Mouse (Mus musculus): ENCODE measurements around the gene Ly86. TPM values are rescaled to one million over a fixed set of nuclear protein-coding genes. Genes with fewer than 3 reads are reported as not detected.

The Ly86 gene
- polyA plus RNA-seq (2015; fragmentation: Nextera tagmentation; extraction: Ambion mirVana), result 5.4 and 6.9 TPM in 2 replicates

DNA sequence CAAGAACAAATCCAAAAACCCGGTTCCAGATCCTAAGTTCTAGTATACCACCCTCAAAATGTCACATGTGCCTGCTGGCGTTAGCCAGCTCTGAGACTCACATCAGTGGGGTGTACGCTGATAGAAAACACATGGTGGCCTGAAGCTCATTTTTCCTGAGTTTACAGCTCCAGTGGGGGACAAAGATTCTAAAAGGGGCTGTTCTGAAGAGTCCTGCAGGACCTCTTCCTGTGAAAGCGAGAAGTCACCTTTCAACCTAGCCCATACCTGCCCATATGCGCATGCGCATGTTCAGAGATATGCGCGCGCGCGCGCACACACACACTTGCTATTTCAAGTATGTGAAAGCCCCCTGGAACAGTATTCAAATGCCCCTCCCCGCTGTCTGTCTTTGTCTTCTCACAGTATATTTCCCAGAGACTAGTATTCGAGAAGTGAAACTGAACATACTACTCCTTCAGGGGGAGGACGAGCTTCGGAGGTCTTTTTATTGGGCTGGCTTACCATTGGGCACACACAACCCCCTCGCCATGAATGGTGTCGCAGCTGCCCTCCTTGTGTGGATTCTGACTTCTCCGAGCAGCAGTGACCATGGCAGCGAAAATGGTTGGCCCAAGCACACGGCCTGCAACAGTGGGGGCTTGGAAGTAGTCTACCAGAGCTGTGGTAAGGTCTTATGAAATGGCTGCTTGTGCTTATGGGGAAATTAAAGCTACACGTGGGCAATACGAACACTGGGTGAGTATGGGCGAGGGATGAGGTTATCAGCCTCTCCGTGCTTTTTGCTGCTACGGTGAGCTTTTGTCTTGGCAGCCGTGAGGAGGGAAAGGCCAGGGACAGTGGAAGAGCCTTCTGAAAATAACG, at the start of gene Ly86:
Gene Ly86 (plus strand): TSS at position 300 of the 864 bp plus-strand sequence.
- Histone ChIP-seq H3K36me3 (no peaks in the 10 kb centered on the region), H3K4me3 (replicated peaks) (no peak within 1 kb of the TSS), H3K9ac (no peak within 1 kb of the TSS), H3K4me2 (no peak within 1 kb of the TSS), H3K4me1 (no peaks in the 10 kb centered on the region), H3K27ac (no peak within 1 kb of the TSS), H3K27me3 (no peaks in the 10 kb centered on the region), H3K9me3 (replicated peaks) (no peaks in the 10 kb centered on the region)
- WGBS, result 91% methylated on average over 28 of the region's 28 CpGs
- ATAC-seq (replicated peaks; ENCODE audit: low FRiP score), result no peak

DNA sequence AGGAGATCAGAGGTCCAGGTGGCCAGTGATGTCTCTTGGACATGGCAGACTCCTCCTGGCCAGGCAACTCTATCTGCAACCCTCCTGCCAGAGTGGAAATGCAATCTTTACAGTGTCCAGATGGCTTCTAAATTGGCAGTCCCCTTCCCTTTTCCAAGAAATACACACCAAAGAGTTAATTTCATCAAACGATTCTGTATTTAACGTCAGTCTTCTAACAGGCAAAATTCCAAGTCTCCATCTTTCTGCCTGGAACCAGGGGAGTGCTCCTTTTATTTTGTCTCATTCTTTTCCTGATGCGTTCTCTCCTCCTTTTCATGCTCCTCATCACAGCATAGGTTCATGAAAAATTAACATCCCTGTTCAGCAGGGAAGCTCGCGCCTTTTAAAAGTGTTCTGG, 47.1 kb upstream of the Ly86 start:
- H3K4me3 ChIP-seq (replicated peaks), result no peak overlapping the region
- 78% methylated on average over 5 of the region's 5 CpGs for WGBS
- H3K27me3 ChIP-seq, result no peaks in the 10 kb centered on the region
- H3K9ac ChIP-seq, result no peak overlapping the region
- no peaks in the 10 kb centered on the region for H3K36me3 ChIP-seq
- H3K4me2 ChIP-seq, result no peak overlapping the region
- no peaks in the 10 kb centered on the region for H3K4me1 ChIP-seq
- H3K27ac ChIP-seq, result no peak overlapping the region
- no peaks in the 10 kb centered on the region for H3K9me3 ChIP-seq (replicated peaks)
- no peak for ATAC-seq (replicated peaks; ENCODE audit: low FRiP score)

DNA sequence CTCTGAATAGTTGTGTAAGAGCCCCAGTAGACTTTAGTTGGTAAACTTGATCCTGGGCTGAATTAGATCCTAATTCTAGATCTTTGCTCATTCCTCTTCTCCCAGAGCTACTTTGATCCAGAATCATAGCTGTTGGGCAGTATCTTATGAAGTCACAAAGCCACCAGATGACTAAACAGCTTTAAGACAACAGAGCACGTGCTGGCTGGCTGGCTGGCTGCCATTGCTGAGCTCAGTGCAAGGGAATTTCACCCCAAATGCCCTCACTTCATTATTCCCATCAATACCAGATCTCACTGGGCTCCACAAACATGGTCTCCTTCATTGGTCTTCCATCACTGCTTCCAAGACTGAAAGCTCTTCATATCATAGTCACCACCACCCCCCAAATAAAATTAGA, 46.2 kb upstream of the Ly86 start:
- 58% methylated on average over 1 of the region's 1 CpGs for WGBS
- Histone ChIP-seq H3K9ac (no peak overlapping the region), H3K27ac (no peak overlapping the region), H3K9me3 (replicated peaks) (no peaks in the 10 kb centered on the region), H3K4me2 (no peak overlapping the region), H3K27me3 (no peaks in the 10 kb centered on the region), H3K36me3 (no peaks in the 10 kb centered on the region), H3K4me1 (no peaks in the 10 kb centered on the region), H3K4me3 (replicated peaks) (no peak overlapping the region)
- no peak for ATAC-seq (replicated peaks; ENCODE audit: low FRiP score)

DNA sequence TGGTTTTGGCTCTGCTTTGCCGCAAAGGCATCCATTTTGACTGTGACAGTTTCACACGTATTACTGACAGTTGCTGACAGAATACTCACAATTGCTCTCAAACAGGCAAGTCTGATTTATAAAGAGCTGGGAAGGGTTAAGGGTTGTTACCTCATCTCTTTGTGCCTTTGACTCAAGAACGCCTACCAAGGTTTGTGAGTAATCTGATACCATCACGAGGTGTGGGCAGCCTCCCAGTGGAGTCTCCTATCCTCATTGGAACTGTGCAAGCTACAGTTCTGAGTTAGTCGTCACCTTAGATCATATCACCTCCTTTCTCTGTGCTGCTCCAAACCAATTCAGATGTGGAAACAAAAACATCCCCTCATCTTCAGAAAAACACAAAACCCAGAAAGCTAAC, 42.1 kb upstream of the Ly86 start:
- Histone ChIP-seq H3K27ac (no peak overlapping the region), H3K9me3 (replicated peaks) (no peaks in the 10 kb centered on the region), H3K4me2 (no peak overlapping the region), H3K27me3 (0 out of 2 replicates have a peak, but pooled peaks cover 3% of the 10 kb centered on the region), H3K4me3 (replicated peaks) (no peak overlapping the region), H3K36me3 (no peaks in the 10 kb centered on the region), H3K4me1 (no peaks in the 10 kb centered on the region), H3K9ac (no peak overlapping the region)
- WGBS, result 23% methylated on average over 5 of the region's 5 CpGs
- no peak for ATAC-seq (replicated peaks; ENCODE audit: low FRiP score)

DNA sequence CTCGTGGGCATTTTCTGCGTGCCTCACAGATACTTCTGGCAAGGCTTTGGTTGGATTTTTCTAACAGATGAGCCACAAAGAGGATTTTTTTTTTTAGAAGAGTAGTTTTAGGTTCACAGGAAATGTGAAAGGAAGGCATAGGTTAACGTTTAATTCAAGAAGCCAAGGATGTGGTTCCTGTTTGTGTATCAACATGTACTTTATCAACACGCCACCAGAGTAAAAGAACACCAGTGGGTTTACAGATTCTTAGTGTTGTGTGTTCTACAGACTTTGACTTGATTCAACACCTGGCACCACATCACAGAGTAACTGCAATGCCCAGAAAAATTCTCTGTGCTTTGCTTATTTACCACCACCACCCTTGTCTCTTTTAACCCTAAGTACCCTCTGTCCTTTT, 37.0 kb upstream of the Ly86 start:
- ATAC-seq (replicated peaks; ENCODE audit: low FRiP score), result no peak
- 72% methylated on average over 4 of the region's 4 CpGs for WGBS
- H3K9me3 ChIP-seq (replicated peaks), result no peaks in the 10 kb centered on the region

DNA sequence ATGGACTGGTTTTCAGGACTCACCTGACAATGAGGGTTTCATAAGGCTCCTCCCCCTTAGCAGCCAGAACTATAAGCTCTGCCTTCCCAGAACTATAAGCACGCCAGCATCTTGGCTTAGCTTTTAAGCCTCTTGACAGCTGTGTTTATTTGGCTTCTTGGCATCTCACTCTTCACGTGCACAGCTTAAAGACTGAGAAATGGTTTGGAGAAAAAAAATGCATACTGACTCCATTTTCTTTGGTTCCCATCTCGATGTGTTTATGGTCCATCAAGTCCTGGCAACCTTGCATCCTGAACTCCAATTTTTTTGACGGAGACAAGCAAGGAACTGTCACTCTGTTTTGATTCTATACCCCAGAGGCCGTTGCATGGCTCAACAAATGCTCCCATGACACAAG, 35.7 kb upstream of the Ly86 start:
- Histone ChIP-seq H3K36me3 (no peaks in the 10 kb centered on the region), H3K4me2 (no peak overlapping the region), H3K9me3 (replicated peaks) (no peaks in the 10 kb centered on the region), H3K4me1 (peaks cover 9% of the 10 kb centered on the region), H3K27me3 (peaks cover 27% of the 10 kb centered on the region), H3K9ac (no peak overlapping the region), H3K4me3 (replicated peaks) (no peak overlapping the region), H3K27ac (no peak overlapping the region)
- ATAC-seq (replicated peaks; ENCODE audit: low FRiP score), result no peak
- 72% methylated on average over 5 of the region's 5 CpGs for WGBS

More for the DNA sequence above, 37.0 kb upstream of the Ly86 start:
- H3K4me1 ChIP-seq, result peaks cover 9% of the 10 kb centered on the region
- H3K27ac ChIP-seq, result no peak overlapping the region
- H3K4me3 ChIP-seq (replicated peaks), result no peak overlapping the region
- no peak overlapping the region for H3K9ac ChIP-seq
- H3K27me3 ChIP-seq, result peaks cover 17% of the 10 kb centered on the region
- H3K4me2 ChIP-seq, result no peak overlapping the region
- H3K36me3 ChIP-seq, result no peaks in the 10 kb centered on the region

DNA sequence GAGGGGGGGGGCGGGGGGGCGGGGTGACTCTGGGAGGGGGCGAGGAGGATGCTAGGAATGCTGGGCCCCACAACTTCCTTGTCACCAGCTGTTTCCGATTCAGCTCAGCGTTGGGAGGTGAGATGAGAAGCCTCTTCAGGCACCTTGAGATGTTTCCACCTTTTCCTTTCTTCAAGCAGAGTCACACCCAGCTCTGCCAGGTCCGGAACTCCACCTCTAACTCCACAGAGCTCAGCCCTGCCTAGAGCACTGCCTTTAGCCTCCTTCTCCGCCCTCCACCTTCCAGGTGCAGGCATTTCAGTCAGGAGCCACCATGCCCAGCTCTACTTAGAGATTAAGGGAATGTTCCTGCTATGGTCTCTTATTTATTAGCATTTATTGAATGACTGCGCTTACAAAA, 34.7 kb upstream of the Ly86 start:
- peaks cover 9% of the 10 kb centered on the region for H3K4me1 ChIP-seq
- ATAC-seq (replicated peaks; ENCODE audit: low FRiP score), result no peak
- H3K27ac ChIP-seq, result no peak overlapping the region
- 50% methylated on average over 8 of the region's 8 CpGs for WGBS
- no peaks in the 10 kb centered on the region for H3K36me3 ChIP-seq
- no peak overlapping the region for H3K9ac ChIP-seq
- no peak overlapping the region for H3K4me3 ChIP-seq (replicated peaks)
- H3K4me2 ChIP-seq, result no peak overlapping the region
- H3K9me3 ChIP-seq (replicated peaks), result no peaks in the 10 kb centered on the region
- H3K27me3 ChIP-seq, result peaks cover 33% of the 10 kb centered on the region

DNA sequence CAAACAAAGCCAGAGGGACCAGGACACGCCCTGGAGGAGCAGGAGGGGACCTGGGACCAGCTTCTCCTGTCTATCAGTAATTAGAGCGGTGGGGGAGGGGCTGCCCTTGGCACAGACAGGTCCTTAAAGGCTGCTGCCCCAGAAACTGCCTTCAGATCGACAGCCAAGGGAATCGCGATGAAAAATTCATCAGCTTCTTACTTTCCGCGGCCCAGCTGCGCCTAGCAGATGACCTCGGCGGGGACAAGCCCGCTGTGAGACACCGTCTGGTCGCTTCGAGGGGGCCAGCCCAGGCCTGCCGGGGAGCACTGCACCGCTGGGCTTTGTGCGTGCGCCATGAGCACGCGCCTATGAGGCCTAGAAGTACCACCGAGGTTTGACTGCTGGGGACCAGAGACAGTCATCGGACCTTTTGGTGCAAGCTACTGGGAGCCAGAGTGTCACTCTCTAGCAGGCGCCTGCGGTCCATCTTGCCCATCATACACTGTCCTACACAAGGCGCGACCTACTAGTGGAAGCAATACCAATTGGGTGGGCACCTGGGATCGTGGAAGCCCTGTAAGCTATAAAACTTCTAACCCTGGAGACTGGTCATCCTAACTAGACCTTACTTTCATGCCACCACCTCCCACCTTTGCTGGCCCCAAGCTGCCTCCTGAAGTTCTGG, 33.3 kb upstream of the Ly86 start:
- Histone ChIP-seq H3K27ac (no peak overlapping the region), H3K9me3 (replicated peaks) (no peaks in the 10 kb centered on the region), H3K4me3 (replicated peaks) (peak overlapping the region; percentile 46), H3K27me3 (peaks cover 33% of the 10 kb centered on the region), H3K36me3 (no peaks in the 10 kb centered on the region), H3K9ac (peak overlapping the region; percentile 49), H3K4me1 (peaks cover 9% of the 10 kb centered on the region), H3K4me2 (peak overlapping the region; percentile 87)
- WGBS, result 17% methylated on average over 27 of the region's 27 CpGs
- peak; percentile 62 for ATAC-seq (replicated peaks; ENCODE audit: low FRiP score)

DNA sequence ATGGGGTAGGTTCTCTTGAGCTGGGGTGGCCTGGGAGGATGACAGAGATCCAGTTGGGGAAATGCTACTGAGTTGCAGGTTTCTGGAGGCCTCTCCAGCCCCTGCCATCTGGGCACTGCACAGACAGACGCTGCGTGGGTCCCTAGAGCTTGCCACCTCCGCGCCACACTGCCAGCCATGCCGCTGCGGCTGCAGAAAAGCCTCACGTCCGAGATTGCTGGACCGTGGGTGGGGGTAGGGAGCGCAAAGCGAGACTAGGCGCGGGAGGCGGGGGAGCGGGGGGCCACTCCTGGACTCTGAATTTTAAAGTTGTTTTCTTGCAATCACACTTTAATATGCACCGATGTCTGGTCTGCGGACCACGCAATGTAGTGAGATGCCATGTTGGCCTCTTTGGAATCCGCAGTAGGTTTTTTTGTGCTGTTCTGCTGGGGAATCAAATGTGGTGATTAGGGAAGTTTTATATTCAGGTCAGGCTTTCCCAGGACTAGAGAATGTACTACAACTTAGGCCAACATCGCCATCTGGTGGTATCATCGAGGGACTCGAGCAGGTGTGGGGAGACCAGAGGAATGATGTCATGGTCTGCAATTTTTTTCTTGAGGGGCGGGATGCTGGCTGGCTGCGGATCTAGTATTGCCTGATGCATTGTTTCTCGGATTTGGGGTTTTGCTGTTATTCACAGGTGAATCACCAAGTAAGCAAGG, 32.6 kb upstream of the Ly86 start:
- H3K27ac ChIP-seq, result no peak overlapping the region
- H3K4me3 ChIP-seq (replicated peaks), result peak overlapping the region; percentile 46
- peak; percentile 96 for ATAC-seq (replicated peaks; ENCODE audit: low FRiP score)
- WGBS, result 2% methylated on average over 25 of the region's 25 CpGs
- no peaks in the 10 kb centered on the region for H3K36me3 ChIP-seq
- peak overlapping the region; percentile 49 for H3K9ac ChIP-seq
- H3K9me3 ChIP-seq (replicated peaks), result no peaks in the 10 kb centered on the region
- peaks cover 9% of the 10 kb centered on the region for H3K4me1 ChIP-seq
- H3K4me2 ChIP-seq, result peak overlapping the region; percentile 87
- H3K27me3 ChIP-seq, result peaks cover 33% of the 10 kb centered on the region

DNA sequence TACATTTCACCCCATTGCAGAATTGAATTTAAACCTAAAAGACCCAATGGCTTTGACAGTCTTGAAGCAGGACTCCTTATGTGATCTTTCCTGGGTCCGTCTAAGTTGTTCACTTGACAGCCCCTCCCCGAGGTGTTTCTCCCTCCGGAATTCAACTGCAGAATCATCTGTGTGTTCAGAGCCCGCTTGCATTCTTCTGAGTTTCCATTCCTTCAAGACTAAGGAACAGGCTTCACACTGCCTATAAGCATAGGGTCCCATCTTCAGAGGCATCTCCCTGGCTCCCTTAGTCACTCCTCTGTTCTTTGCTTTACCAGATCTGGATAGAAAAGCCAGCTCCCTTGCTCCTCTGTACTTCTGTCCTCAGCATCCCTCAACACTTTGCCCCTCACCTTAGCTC, 32.1 kb upstream of the Ly86 start:
- Histone ChIP-seq H3K36me3 (no peaks in the 10 kb centered on the region), H3K9me3 (replicated peaks) (no peaks in the 10 kb centered on the region), H3K27ac (no peak overlapping the region), H3K27me3 (peaks cover 33% of the 10 kb centered on the region), H3K4me3 (replicated peaks) (no peak overlapping the region), H3K4me2 (no peak overlapping the region), H3K9ac (no peak overlapping the region), H3K4me1 (peaks cover 9% of the 10 kb centered on the region)
- WGBS, result 19% methylated on average over 4 of the region's 4 CpGs
- no peak for ATAC-seq (replicated peaks; ENCODE audit: low FRiP score)

DNA sequence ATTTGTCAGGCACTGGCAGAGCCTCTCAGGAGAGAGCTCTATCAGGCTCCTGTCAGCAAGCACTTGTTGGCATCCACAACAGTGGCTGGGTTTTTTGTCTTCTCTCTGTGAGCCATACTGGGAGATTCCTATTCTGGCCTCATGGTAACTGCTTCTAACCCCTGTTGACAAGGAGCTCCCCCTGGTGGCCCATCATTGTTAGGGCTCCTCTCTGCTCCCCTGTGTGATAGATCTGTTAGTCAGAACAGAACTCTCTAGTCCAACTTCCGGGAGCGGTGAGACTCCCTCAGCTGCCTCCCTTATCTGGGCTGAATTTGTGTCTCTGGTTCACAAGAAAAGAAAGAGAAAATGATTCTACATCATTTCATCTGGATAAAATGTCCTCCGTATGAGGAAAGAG, 19.5 kb upstream of the Ly86 start:
- ATAC-seq (replicated peaks; ENCODE audit: low FRiP score), result no peak
- H3K36me3 ChIP-seq, result no peaks in the 10 kb centered on the region
- no peaks in the 10 kb centered on the region for H3K4me1 ChIP-seq
- no peak overlapping the region for H3K4me2 ChIP-seq
- no peaks in the 10 kb centered on the region for H3K9me3 ChIP-seq (replicated peaks)
- H3K27ac ChIP-seq, result no peak overlapping the region
- H3K9ac ChIP-seq, result no peak overlapping the region
- no peak overlapping the region for H3K4me3 ChIP-seq (replicated peaks)
- H3K27me3 ChIP-seq, result no peaks in the 10 kb centered on the region
- WGBS, result 93% methylated on average over 3 of the region's 3 CpGs

DNA sequence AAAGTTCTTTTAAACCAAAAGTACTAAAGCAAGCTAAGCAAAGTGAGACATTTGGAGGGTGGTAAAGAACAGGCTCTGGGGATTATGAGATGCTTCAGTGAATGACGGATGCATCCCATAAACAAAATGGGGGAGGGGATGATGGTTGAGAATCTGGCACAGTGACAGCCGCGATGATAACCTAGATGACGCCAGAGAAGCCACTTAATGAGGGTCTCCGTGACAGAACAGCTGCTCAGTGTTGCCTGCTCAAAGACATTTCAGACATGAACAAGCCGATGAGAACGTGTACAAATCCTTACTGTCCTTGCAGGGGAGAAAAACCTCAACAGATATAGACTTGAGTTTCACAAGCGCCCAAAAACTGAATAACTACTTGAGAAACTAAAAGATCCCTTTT, 15.3 kb upstream of the Ly86 start:
- H3K27me3 ChIP-seq, result no peaks in the 10 kb centered on the region
- ATAC-seq (replicated peaks; ENCODE audit: low FRiP score), result no peak
- H3K36me3 ChIP-seq, result no peaks in the 10 kb centered on the region
- H3K9me3 ChIP-seq (replicated peaks), result no peaks in the 10 kb centered on the region
- no peak overlapping the region for H3K27ac ChIP-seq
- no peak overlapping the region for H3K4me3 ChIP-seq (replicated peaks)
- WGBS, result 70% methylated on average over 8 of the region's 8 CpGs
- H3K9ac ChIP-seq, result no peak overlapping the region
- no peaks in the 10 kb centered on the region for H3K4me1 ChIP-seq
- no peak overlapping the region for H3K4me2 ChIP-seq
